Mouse (Mus musculus) left cerebral cortex, postnatal 14 days (tissue): ENCODE measurements around the gene Chd2. TPM values are rescaled to one million over a fixed set of nuclear protein-coding genes. Genes with fewer than 3 reads are reported as not detected.

ENCODE experiments used
- DNase-seq, 2 experiments: peaks; one replicate each; pipeline ENCODE4 v3.0.0; 2021 to 2022; ENCODE audit warnings: low spot score in 2 of 2, mixed read lengths in 1 of 2
- intact Hi-C: fragments of 180-260 bp; cut with DNase I; formaldehyde crosslinking; loops from one replicate; pipeline ENCODE4 v1.15.1; 2025
- total RNA-seq, 2 experiments: library from RNA; stranded (reverse); gene quantifications; 2 replicates each; pipeline ENCODE4 v1.2.3; 2021

The Chd2 gene
- total RNA-seq, 2 experiments from 2014 or later: 39.0 to 43.9 TPM

- no peak for DNase-seq
- intact Hi-C loops: no loop called here
Observed at GRCm38 (mm10) chr7:73424705-73425104, 116.9 kb downstream of the Chd2 start.

GRCm38 (mm10) chr7:73424243-73424642 is 117.4 kb downstream of the Chd2 start:
- intact Hi-C loops: no loop called here
- no peak for DNase-seq

GRCm38 (mm10) chr7:73423236-73423635 is 118.4 kb downstream of the Chd2 start:
- DNase-seq: peak; percentile 72 to 86
- intact Hi-C loops: loop anchor here (2.0 kb wide), 1 partner anchor 1022 kb away; no protein-coding TSS in a partner anchor

- DNase-seq: peak; percentile 92 to 93
- intact Hi-C loops: loop anchor here (2.0 kb wide), 1 partner anchor 1022 kb away; no protein-coding TSS in a partner anchor
Observed at GRCm38 (mm10) chr7:73422223-73423113, 119.2 kb downstream of the Chd2 start.

GRCm38 (mm10) chr7:73421278-73422015 is 120.2 kb downstream of the Chd2 start:
- DNase-seq: no peak
- intact Hi-C loops: loop anchor here (2.0 kb wide), 1 partner anchor 1021 kb away; no protein-coding TSS in a partner anchor

- intact Hi-C loops: no loop called here
- no peak for DNase-seq
Observed at GRCm38 (mm10) chr7:73420827-73421226, 120.8 kb downstream of the Chd2 start.

GRCm38 (mm10) chr7:73419375-73419774 is 122.3 kb downstream of the Chd2 start:
- no peak for DNase-seq
- intact Hi-C loops: no loop called here

GRCm38 (mm10) chr7:73414192-73414591 is 127.4 kb downstream of the Chd2 start:
- no peak for DNase-seq
- intact Hi-C loops: no loop called here

- intact Hi-C loops: no loop called here
- DNase-seq: no peak
Observed at GRCm38 (mm10) chr7:73412419-73412818, 129.2 kb downstream of the Chd2 start.

- intact Hi-C loops: no loop called here
- DNase-seq: no peak
Observed at GRCm38 (mm10) chr7:73411986-73412385, 129.6 kb downstream of the Chd2 start.

- DNase-seq: no peak
- intact Hi-C loops: no loop called here
Observed at GRCm38 (mm10) chr7:73411523-73411922, 130.1 kb downstream of the Chd2 start.

GRCm38 (mm10) chr7:73405550-73405949 is 136.1 kb downstream of the Chd2 start:
- intact Hi-C loops: no loop called here
- DNase-seq: no peak

- intact Hi-C loops: no loop called here
- no peak for DNase-seq
Observed at GRCm38 (mm10) chr7:73403538-73403937, 138.1 kb downstream of the Chd2 start.

GRCm38 (mm10) chr7:73402671-73403070 is 139.0 kb downstream of the Chd2 start:
- no peak for DNase-seq
- intact Hi-C loops: no loop called here

- DNase-seq: no peak
- intact Hi-C loops: no loop called here
Observed at GRCm38 (mm10) chr7:73402106-73402505, 139.5 kb downstream of the Chd2 start.

- no peak for DNase-seq
- intact Hi-C loops: no loop called here
Observed at GRCm38 (mm10) chr7:73400051-73400916, 141.3 kb downstream of the Chd2 start.

- intact Hi-C loops: no loop called here
- peak; percentile 74 to 81 for DNase-seq
Observed at GRCm38 (mm10) chr7:73399501-73400044, 142.1 kb downstream of the Chd2 start.

GRCm38 (mm10) chr7:73398806-73399442 is 142.7 kb downstream of the Chd2 start:
- intact Hi-C loops: no loop called here
- DNase-seq: no peak

- intact Hi-C loops: no loop called here
- DNase-seq: peak in 1 of 2 experiments; percentile 58
Observed at GRCm38 (mm10) chr7:73398319-73398718, 143.3 kb downstream of the Chd2 start.
